Mouse (Mus musculus) heart, embryonic 11.5 days (tissue): ENCODE data around the gene Adamts9. TPM values are rescaled to one million over a fixed set of nuclear protein-coding genes. Genes with fewer than 3 reads are reported as not detected.

Experiments used
- ATAC-seq: fragments of 200-750 bp; cut with Nextera tagmentation; replicated peaks from 2 replicates; pipeline ENCODE4 v1.8.0; 2017; ENCODE audit warnings: moderate library complexity; ENCODE audit not compliant: insufficient number of reproducible peaks, low FRiP score, low TSS enrichment
- H3K27ac ChIP-seq: fragments of 300-500 bp; sonication (generic); 2 replicates; pipeline ENCODE4 v1.5.1; 2014; ENCODE audit warnings: mild to moderate bottlenecking, low read depth, low read length
- H3K27me3 ChIP-seq: fragments of 300-500 bp; sonication (generic); 2 replicates; pipeline ENCODE4 v1.6.1; 2014; ENCODE audit warnings: mild to moderate bottlenecking, low read length, mixed read lengths; ENCODE audit not compliant: control insufficient read depth, insufficient read depth
- H3K36me3 ChIP-seq: fragments of 300-500 bp; sonication (generic); 2 replicates; pipeline ENCODE4 v1.6.1; 2014; ENCODE audit warnings: mild to moderate bottlenecking, low read length, moderate library complexity, mixed read lengths; ENCODE audit not compliant: control insufficient read depth, insufficient read depth
- H3K4me1 ChIP-seq: fragments of 300-500 bp; sonication (generic); 2 replicates; pipeline ENCODE4 v1.6.1; 2014; ENCODE audit warnings: low read length; ENCODE audit not compliant: control insufficient read depth, insufficient read depth
- H3K4me2 ChIP-seq: fragments of 300-500 bp; sonication (generic); 2 replicates; pipeline ENCODE4 v1.6.1; 2014; ENCODE audit warnings: mild to moderate bottlenecking, moderate library complexity
- H3K4me3 ChIP-seq: fragments of 300-500 bp; sonication (generic); 2 replicates; pipeline ENCODE4 v1.5.1; 2014; ENCODE audit warnings: low read depth, low read length
- H3K9ac ChIP-seq: fragments of 300-500 bp; sonication (generic); 2 replicates; pipeline ENCODE4 v1.6.1; 2014; ENCODE audit warnings: mild to moderate bottlenecking, low read depth, low read length, moderate library complexity
- H3K9me3 ChIP-seq: fragments of 300-500 bp; sonication (generic); replicated peaks from 2 replicates; pipeline ENCODE4 v1.6.1; 2016; ENCODE audit warnings: low read length; ENCODE audit not compliant: control insufficient read depth
- WGBS: fragments of 180-500 bp; shearing (Covaris S2); extraction: QIAGEN DNeasy Blood & Tissue Kit; methylation state at CpG from one replicate; pipeline ENCODE4 v1.1.7; 2014; ENCODE audit not compliant: insufficient replicate concordance; 5-methylcytosine and 5-hydroxymethylcytosine counted together
- polyA plus RNA-seq: library from polyadenylated mRNA; unstranded; fragments of >200 nt; fragmentation: Nextera tagmentation; extraction: Ambion mirVana; gene quantifications from 2 replicates; pipeline ENCODE4 v1.2.1, GENCODE M21; 2014

Gene Adamts9
- polyA plus RNA-seq, 1 experiment from 2014 or later: 9.6 TPM

- no peak overlapping the region for H3K4me3 ChIP-seq
- no peaks in the 10 kb centered on the region for H3K27me3 ChIP-seq
- no peak overlapping the region for H3K4me2 ChIP-seq
- no peak overlapping the region for H3K27ac ChIP-seq
- H3K36me3 ChIP-seq: no peaks in the 10 kb centered on the region; the same call in 1 of the 2 replicates
- 72% methylated on average over 5 of the region's 5 CpGs for WGBS
- ATAC-seq: no peak
- H3K9me3 ChIP-seq: no peaks in the 10 kb centered on the region
- peaks cover 2% of the 10 kb centered on the region for H3K4me1 ChIP-seq
- H3K9ac ChIP-seq: no peak overlapping the region
Observed at GRCm38 (mm10) chr6:92821606-92822005, 121.7 kb downstream of the Adamts9 start.

- Histone ChIP-seq H3K9ac (no peak overlapping the region), H3K27me3 (no peaks in the 10 kb centered on the region), H3K9me3 (no peaks in the 10 kb centered on the region), H3K4me2 (no peak overlapping the region), H3K4me1 (peaks cover 13% of the 10 kb centered on the region), H3K27ac (no peak overlapping the region), H3K36me3 (no peaks in the 10 kb centered on the region), H3K4me3 (no peak overlapping the region)
- ATAC-seq: no peak
- 74% methylated on average over 8 of the region's 8 CpGs for WGBS
Observed at GRCm38 (mm10) chr6:92817661-92818060, 125.6 kb downstream of the Adamts9 start.

DNA sequence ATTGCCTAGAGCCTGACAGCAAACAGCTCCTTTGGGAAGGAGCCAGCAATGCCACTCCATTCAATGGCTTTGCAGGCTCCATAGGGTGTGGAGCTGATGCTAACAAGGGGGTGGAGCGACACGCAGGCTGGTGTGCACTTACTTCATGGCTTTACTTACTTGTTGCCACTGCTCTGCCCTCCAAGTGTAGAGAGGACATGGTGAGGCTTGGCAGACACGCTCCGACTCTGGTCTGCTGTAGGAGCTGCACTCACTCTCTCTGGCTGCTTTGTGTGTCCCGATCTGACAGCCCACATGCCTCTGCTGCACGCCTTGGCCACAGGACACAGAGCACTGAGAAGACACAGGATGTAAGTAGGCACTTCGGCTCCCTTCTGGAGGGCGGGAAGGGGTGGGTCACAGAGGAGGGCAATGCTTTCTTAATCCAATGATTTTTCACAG, 127.0 kb downstream of the Adamts9 start, which contains the start of gene A730049H05Rik:
Gene A730049H05Rik (plus strand): TSS at position 168 of the 441 bp plus-strand sequence.
- peak within 1 kb of the TSS; percentile 55 for H3K27ac ChIP-seq

DNA sequence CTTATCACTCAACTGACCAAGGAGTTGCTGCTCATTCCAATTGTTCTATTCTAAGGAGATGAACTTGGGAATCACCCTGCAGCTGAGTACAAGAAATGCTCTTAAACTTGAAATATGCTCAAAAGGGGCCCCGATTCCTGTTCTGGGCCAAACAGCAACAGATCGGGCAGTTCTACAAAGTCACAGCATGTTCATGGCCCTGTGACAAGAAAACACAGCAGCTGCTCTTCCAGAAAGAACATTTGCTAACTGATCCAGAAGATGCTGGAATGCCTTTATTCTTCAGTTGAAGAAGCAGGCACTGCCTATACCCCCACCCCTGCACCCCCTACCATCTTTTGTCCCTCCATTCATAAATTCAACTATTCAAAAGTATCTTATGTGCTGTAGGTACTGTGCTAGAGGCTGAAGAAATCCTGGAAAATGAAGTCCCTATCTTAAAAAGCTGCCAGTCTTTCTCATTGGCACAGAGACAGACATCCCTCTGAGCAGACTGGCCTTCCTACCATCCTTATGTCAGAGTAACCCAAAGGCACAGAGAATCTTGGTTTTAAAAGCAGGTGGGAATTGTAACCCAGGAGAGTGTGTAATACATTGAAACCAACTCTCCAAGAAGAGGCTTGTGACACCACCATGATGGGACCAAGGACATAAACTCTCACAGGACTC, 130.5 kb downstream of the Adamts9 start:
- H3K27me3 ChIP-seq: no peaks in the 10 kb centered on the region
- no peak overlapping the region for H3K27ac ChIP-seq
- no peak overlapping the region for H3K9ac ChIP-seq
- H3K9me3 ChIP-seq: no peaks in the 10 kb centered on the region
- H3K36me3 ChIP-seq: peaks cover 3% of the 10 kb centered on the region; the same call in 1 of the 2 replicates
- H3K4me3 ChIP-seq: no peak overlapping the region
- H3K4me1 ChIP-seq: peaks cover 23% of the 10 kb centered on the region
- ATAC-seq: no peak
- no peak overlapping the region for H3K4me2 ChIP-seq
- WGBS: 55% methylated on average over 2 of the region's 2 CpGs

More for the DNA sequence above, 127.0 kb downstream of the Adamts9 start, which contains the start of gene A730049H05Rik:
- peak within 1 kb of the TSS; percentile 43 for H3K4me2 ChIP-seq
- H3K9ac ChIP-seq: no peak within 1 kb of the TSS
- H3K9me3 ChIP-seq: no peaks in the 10 kb centered on the region
- no peaks in the 10 kb centered on the region for H3K36me3 ChIP-seq
- no peaks in the 10 kb centered on the region for H3K27me3 ChIP-seq
- peaks cover 23% of the 10 kb centered on the region for H3K4me1 ChIP-seq
- H3K4me3 ChIP-seq: no peak within 1 kb of the TSS; the same call in 1 of the 2 replicates
- ATAC-seq: peak; percentile 49; the same call in 1 of the 2 replicates
- 27% methylated on average over 8 of the region's 8 CpGs for WGBS

DNA sequence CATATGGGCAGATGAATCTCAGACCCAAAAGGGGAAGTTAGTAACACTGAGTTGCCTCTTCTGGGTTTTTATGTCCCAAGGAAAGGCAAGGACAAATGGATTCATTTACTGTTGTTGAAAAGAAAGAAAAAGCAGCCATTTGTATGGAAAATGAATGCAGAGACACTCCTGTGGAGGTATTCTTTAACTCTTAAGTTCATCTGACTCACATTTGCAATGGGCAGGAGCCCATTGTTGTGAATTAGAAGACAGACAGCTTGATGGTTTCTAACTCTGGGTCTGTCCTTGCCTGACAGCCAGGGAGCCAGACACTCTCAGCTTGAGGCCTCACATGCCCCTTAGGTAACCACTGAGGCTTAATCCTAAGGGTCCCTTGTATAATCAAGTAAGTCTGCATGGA, 131.7 kb downstream of the Adamts9 start:
- H3K36me3 ChIP-seq: peaks cover 3% of the 10 kb centered on the region; the same call in 1 of the 2 replicates
- ATAC-seq: no peak
- no peaks in the 10 kb centered on the region for H3K9me3 ChIP-seq
- no peaks in the 10 kb centered on the region for H3K27me3 ChIP-seq
- no peak overlapping the region for H3K4me2 ChIP-seq
- H3K4me3 ChIP-seq: no peak overlapping the region
- peaks cover 20% of the 10 kb centered on the region for H3K4me1 ChIP-seq
- H3K27ac ChIP-seq: no peak overlapping the region
- H3K9ac ChIP-seq: no peak overlapping the region

DNA sequence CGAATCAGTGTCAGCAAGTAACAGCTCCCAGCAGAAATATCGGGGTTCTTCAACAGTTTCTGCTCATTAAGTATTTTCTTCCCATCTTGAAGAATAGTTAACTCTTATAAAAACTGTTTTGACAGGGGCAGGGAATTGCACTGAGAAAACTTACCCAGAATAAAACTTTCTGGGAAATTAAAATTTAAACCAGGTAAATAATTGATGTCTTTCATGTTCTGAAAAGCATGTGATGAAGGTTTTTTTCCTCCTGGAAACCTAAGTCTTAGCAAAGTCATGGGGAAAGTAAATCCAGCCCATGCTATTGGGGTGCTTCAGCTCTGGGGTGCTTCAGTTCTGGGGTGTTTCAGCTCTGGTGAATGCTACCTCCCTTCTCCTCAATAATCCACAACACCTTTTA, 132.7 kb downstream of the Adamts9 start:
- H3K36me3 ChIP-seq: peaks cover 3% of the 10 kb centered on the region; the same call in 1 of the 2 replicates
- ATAC-seq: no peak
- H3K27ac ChIP-seq: no peak overlapping the region
- H3K9ac ChIP-seq: no peak overlapping the region
- no peak overlapping the region for H3K4me2 ChIP-seq
- H3K4me1 ChIP-seq: peaks cover 13% of the 10 kb centered on the region
- no peaks in the 10 kb centered on the region for H3K27me3 ChIP-seq
- H3K4me3 ChIP-seq: no peak overlapping the region
- no peaks in the 10 kb centered on the region for H3K9me3 ChIP-seq
- WGBS: 93% methylated on average over 2 of the region's 2 CpGs

DNA sequence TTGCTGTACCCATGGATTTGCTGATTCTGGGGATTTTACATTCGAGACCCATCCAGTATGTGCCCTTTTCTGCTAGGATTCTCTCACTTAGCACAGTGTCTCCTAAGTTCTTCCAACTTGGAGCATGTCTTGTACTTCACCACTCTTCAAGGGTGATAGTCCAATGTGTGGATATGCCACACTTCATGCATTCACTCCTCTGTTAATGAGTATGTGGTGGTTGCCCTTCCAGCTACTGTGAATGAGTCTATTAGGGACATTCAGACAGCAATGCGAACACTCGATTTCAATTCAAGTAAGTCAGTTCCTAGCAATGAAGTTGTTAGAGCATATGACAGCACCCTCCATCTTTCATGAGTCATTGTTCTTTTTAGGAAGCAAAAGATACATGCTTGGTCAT, 133.5 kb downstream of the Adamts9 start:
- no peak overlapping the region for H3K27ac ChIP-seq
- H3K9ac ChIP-seq: no peak overlapping the region
- ATAC-seq: no peak
- no peak overlapping the region for H3K4me2 ChIP-seq
- no peaks in the 10 kb centered on the region for H3K27me3 ChIP-seq
- WGBS: 80% methylated on average over 3 of the region's 3 CpGs
- H3K36me3 ChIP-seq: peaks cover 3% of the 10 kb centered on the region; the same call in 1 of the 2 replicates
- H3K4me1 ChIP-seq: peaks cover 13% of the 10 kb centered on the region
- H3K9me3 ChIP-seq: no peaks in the 10 kb centered on the region
- no peak overlapping the region for H3K4me3 ChIP-seq

- Histone ChIP-seq H3K9me3 (no peaks in the 10 kb centered on the region), H3K27ac (no peak overlapping the region), H3K4me2 (no peak overlapping the region), H3K4me3 (no peak overlapping the region), H3K27me3 (no peaks in the 10 kb centered on the region), H3K9ac (no peak overlapping the region), H3K36me3 (peaks cover 6% of the 10 kb centered on the region; the same call in 1 of the 2 replicates), H3K4me1 (peaks cover 6% of the 10 kb centered on the region)
- 75% methylated on average over 3 of the region's 3 CpGs for WGBS
- no peak for ATAC-seq
Observed at GRCm38 (mm10) chr6:92804254-92804971, 138.9 kb downstream of the Adamts9 start.
